Mouse (Mus musculus) thymus, adult 2 months (tissue): ENCODE data around the gene Mras.

Source experiments
- CTCF ChIP-seq: fragments of 200-500 bp; IDR thresholded peaks from 2 replicates; pipeline ENCODE4 v1.5.1; 2012; ENCODE audit warnings: mild to moderate bottlenecking, control low read depth, low read length, moderate library complexity, borderline replicate concordance; ENCODE audit not compliant: control insufficient read depth, poor library complexity, insufficient read depth; ENCODE audit errors: extremely low read depth
- POLR2A ChIP-seq: fragments of 200-500 bp; IDR thresholded peaks from 2 replicates; pipeline ENCODE4 v1.6.1; 2012; ENCODE audit warnings: mild to moderate bottlenecking, low read length, control low read depth, moderate library complexity; ENCODE audit not compliant: control insufficient read depth, poor library complexity, insufficient read depth; ENCODE audit errors: extremely low read depth

DNA sequence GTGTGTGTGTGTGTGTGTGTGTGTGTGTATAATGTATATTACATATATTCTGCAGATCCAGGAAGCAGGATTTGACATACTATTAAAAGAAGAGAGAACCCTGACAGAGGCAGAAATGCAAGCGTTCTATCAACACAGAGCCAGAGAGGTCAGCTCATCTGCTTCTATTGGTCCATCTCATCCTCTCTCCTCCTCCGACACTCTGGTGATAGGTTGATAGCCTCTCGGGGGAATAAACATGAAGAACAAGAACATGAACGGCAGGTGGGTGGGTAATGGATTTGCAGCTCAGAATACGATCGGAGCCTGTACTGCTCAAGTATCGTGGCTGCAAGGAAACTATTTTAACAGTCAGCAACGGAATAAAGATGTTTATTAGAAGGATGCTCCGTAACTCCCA lies 31.4 kb upstream of the Mras start:
- TF ChIP-seq POLR2A: no peak
- no peak for TF ChIP-seq CTCF
